Mouse (Mus musculus) adrenal gland, postnatal 14 days (tissue): ENCODE data around the gene Lcp2. TPM values are rescaled to one million over a fixed set of nuclear protein-coding genes. Genes with fewer than 3 reads are reported as not detected.
A peak's percentile ranks its signal among the peaks of the same experiment; 100 is the strongest.
"Not testable (repeated sequence)": the region's sequence is repeated elsewhere in the genome, so short reads cannot be mapped to it uniquely, and the experiment has no call there.

Experiments
- DNase-seq: peaks from one replicate; pipeline ENCODE4 v3.0.0; 2021; ENCODE audit warnings: mixed read lengths
- total RNA-seq: library from RNA; stranded (reverse); gene quantifications from 2 replicates; pipeline ENCODE4 v1.2.3, GENCODE M21; 2021

The Lcp2 gene
- total RNA-seq, 1 experiment from 2014 or later = 2.0 TPM

DNA sequence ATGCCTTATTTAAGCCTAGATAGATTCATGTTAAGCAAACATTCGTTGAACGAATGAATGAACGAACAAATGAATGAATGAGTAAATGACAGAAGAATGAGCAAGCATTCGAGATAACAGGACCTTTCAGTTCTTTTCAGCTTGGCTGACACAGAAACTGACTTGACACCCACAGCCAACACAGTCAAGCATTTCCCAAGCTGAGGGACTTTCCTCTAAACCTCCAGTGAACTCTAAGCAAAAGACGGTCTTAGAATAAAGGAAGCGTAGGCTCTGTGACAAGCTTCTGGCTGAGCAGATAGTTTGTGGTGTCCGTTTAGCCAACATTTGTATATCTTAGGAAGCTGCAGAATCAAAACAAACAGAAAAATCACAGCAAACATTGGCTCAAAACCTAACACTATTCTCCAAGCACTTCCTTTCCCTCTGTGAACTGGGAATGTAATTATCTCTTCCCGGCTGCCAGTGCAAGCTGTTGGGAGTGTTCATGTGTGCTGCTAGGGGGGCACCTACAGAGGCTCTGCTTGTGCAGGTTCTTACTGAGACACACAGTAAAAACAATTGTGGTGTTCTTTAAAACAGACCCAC lies 39.5 kb downstream of the Lcp2 start:
- no peak for DNase-seq

GRCm38 (mm10) chr11:34087064-34087463 lies 40.3 kb downstream of the Lcp2 start:
- no peak for DNase-seq

GRCm38 (mm10) chr11:34098422-34098821 lies 51.7 kb downstream of the Lcp2 start, which contains the start of gene 4930469K13Rik:
Gene 4930469K13Rik, minus strand, starts transcription at chr11:34098554.
- no peak for DNase-seq

GRCm38 (mm10) chr11:34101827-34102226 lies 55.1 kb downstream of the Lcp2 start:
- DNase-seq = no peak

- DNase-seq = no peak
Measured at GRCm38 (mm10) chr11:34104919-34105318, 58.2 kb downstream of the Lcp2 start.

GRCm38 (mm10) chr11:34109260-34109659 lies 62.5 kb downstream of the Lcp2 start:
- DNase-seq = no peak

DNA sequence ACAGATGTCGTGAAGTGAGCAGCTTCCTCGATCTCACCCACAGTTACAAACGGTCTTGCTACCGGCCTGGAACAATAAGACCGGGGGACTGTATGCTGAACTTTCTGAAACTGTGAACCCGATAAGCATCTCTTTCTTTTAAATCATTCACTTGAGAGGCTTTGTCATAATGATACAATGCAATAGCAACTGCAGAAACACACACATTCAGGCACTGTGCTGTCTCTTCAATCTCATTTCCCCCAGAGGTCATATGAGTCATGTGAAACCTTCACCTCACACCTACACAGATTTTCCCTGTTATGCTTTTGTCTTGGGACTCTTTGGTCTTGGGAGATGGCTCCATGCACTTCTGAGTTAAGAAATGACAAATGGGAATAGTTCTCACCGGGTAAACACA lies 65.2 kb downstream of the Lcp2 start:
- no peak for DNase-seq

GRCm38 (mm10) chr11:34112781-34113380 lies 66.2 kb downstream of the Lcp2 start:
- DNase-seq = no peak

- no peak for DNase-seq
Measured at GRCm38 (mm10) chr11:34113760-34114159, 67.0 kb downstream of the Lcp2 start.

GRCm38 (mm10) chr11:34116572-34117135 lies 69.9 kb downstream of the Lcp2 start:
- DNase-seq = peak; percentile 7

DNA sequence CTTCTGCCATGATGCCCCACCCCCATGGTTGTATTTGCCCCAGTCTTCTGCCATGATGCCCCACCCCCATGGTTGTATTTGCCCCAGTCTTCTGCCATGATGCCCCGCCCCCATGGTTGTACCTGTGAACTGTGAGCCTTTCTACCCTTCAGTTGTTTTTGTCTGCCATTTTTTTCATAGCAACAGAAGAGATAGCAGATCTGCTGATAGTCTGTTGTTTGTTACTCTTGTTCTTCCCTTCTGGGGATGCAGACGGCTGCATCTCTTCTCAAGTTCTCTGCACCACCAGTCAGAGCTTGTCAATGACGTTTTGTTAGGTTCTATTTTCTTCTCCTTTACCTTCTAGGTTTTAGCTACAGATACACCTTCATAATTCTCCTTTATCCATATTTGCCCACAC lies 70.9 kb downstream of the Lcp2 start:
- DNase-seq = no peak

DNA sequence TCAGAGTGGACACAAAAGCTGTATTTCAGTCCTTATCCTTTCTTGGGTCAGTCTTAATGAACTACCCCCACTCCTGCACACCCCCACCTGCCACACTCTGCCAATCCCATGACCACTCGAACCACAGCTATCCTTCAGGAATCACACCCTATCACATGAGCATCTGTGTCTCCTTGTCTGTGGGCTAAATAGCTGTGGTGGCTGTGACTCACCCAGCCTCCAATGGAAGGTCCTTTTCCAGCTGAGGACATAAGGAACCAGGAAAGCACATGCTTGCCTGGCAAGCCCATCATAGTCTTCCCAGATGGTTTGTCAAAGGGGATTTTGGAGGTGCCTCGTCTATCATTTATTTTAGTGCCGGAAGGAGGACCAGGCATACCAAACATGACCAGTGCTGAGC lies 71.6 kb downstream of the Lcp2 start:
- DNase-seq = no peak

DNA sequence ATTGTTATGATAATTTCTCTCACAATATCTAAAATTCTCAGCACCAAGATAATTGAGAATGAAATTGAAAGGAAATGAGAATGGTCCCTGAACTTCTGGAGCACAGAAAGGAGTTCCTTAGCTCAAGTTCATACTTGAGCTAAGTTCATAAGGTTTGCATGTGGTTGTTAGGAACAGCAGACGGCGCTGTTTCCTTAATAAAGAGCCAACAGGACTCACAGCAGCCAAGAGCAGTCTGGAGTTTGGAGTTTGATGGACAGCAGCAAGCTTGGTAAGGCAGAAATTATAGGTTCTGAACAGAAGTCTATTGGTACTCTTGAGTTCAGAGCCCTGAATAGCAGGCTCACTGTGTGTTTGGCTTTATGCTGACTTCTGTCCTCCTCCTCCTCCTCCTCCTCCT lies 76.4 kb downstream of the Lcp2 start:
- peak; percentile 45 for DNase-seq

DNA sequence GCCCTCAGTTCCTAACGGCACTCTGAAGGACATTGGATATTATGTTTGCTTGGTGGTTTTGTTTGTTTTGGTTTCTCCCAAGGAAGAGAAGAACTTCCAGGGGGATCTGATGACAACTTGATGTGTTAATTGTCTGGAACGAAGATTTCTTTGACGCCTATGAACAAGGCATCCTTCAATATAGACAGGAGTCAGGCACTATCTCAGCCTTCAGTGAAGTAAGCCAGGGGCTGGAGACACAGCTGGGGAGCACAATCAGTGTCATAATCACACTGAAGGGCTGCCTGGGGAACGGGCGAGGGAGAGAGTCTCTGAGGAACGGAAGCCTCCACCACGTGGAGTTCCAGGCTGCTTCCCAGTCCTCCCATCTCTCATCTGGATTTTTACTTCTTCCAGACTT lies 78.1 kb downstream of the Lcp2 start:
- DNase-seq = no peak

GRCm38 (mm10) chr11:34125727-34126126 lies 79.0 kb downstream of the Lcp2 start:
- not testable (repeated sequence) for DNase-seq

GRCm38 (mm10) chr11:34128412-34128811 lies 81.7 kb downstream of the Lcp2 start:
- DNase-seq = no peak

GRCm38 (mm10) chr11:34139296-34139695 lies 92.6 kb downstream of the Lcp2 start:
- DNase-seq = no peak

Other genes with a start within 250 kb of the Lcp2 start
- 0.11 and 0.38 TPM in 2 replicates for gene Kcnmb1, start 83.9 kb upstream of the Lcp2 start, total RNA-seq
- gene Kcnip1, start 53.8 kb upstream of the Lcp2 start, total RNA-seq = 5.1 and 5.4 TPM in 2 replicates
- gene 4930469K13Rik, start 51.6 kb downstream of the Lcp2 start, total RNA-seq = not detected in 2 replicates
- gene Foxi1, start 161.2 kb downstream of the Lcp2 start, total RNA-seq = not detected in 2 replicates